Mouse (Mus musculus) megakaryocyte, embryonic 14.5 days (primary cell): ENCODE data around the gene Supv3l1.

Source experiments
- FLI1 ChIP-seq: IDR thresholded peaks from 2 replicates; pipeline ENCODE4 v1.6.1; 2012; ENCODE audit warnings: low read length, inconsistent platforms, mixed read lengths
- GATA1 ChIP-seq: IDR thresholded peaks from 3 replicates; pipeline ENCODE4 v1.6.1; 2012; ENCODE audit warnings: mixed read lengths, low read length, inconsistent platforms, borderline replicate concordance

DNA sequence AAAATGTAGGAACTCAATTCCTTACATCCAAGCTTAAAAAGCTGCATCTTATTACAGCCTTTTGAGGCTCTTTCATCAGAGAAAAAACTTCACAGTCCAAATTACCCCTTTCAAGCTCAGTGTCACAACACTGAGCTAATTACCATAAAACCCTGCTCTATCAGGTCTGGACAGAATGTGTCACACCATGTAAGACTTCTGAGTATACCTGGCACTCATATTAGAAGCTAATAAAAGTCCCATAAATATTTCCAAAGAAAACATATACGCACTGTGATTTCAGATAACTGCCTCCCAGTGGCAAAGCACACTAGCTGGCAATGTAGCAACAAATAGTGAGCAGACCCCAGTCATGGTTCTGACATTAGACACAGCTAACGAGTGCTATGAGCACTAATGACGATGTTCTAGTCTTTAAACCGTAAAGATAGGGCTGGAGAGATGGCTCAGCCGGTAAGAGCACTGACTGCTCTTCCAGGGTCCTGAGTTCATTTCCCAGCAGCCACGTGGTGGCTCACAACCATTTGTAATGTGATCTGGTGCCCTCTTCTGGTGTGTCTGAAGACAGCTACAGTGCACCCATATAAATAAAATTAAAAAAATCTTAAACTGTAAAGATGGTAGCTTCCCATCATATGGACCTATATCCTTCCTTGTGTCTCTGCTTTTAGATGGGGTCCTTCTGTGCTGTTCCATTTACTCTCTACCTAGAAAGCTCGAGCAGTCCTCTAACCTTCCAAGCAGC, 31.7 kb upstream of the Supv3l1 start:
- TF ChIP-seq GATA1, result no peak
- no peak for TF ChIP-seq FLI1
